In genomic region chr3:96429819-96430132, GRCm38 (mm10) we compare ENCODE assay signal across 26 mouse cellular contexts. TPM values are rescaled to one million over a fixed set of nuclear protein-coding genes. Genes with fewer than 3 reads are reported as not detected.
DNase-seq lines count a peak whose midpoint lies in the region; ATAC-seq and TF ChIP-seq lines count a peak whose summit lies in the region.
"Had no signal": no experiment of that assay in that cellular context is flagged by ENCODE, and none has a peak within 500 bp of the region (broad histone marks: within the 10 kb centered on the region; RNA-seq: fewer than 3 reads in every experiment).

No protein-coding gene starts in this region.

- H3K27me3 ChIP-seq in liver, embryonic 11.5 days (replicated peaks; ENCODE audit: control insufficient read depth, insufficient read depth, low read length), result peaks cover 4% of the 10 kb centered on the region; the same call in 1 of the 2 replicates
- no peaks in the 10 kb centered on the region; the same call in 1 of the 2 replicates for H3K27me3 ChIP-seq in liver, postnatal 0 days (ENCODE audit: insufficient read depth, low read length)
- peaks cover 75% of the 10 kb centered on the region for H3K27me3 ChIP-seq in embryonic facial prominence, embryonic 10.5 days (replicated peaks; ENCODE audit: low read depth, poor library complexity, severe bottlenecking)

- peak; percentile 62 to 68 for DNase-seq in spleen, postnatal 36 days (ENCODE audit: low spot score in 2 of 2)
- DNase-seq in spleen, postnatal 14 days (ENCODE audit: low spot score in 2 of 2), result no peak
- DNase-seq in liver, embryonic 11.5 days (ENCODE audit: low spot score), result no peak
- no peak for DNase-seq in liver, postnatal 0 days
- no peak for DNase-seq in layer of hippocampus, adult 9-10 months (ENCODE audit: low spot score)
- no peak for DNase-seq in embryonic facial prominence, embryonic 10.5 days (ENCODE audit: low spot score)
- no peak for DNase-seq in cerebellum, adult 11-12 months
- DNase-seq: adrenal gland, postnatal 14 days; cerebellum, adult 9-10 months; gastrocnemius, postnatal 14 days; heart, adult 18-20 months; heart, postnatal 10 days; kidney, postnatal 25 days; left cerebral cortex, postnatal 4 days; lung, postnatal 10 days; right cerebral cortex, postnatal 25 days had no signal

- WGBS in liver, embryonic 11.5 days, result 39% methylated on average over 4 of the region's 4 CpGs
- 48% methylated on average over 4 of the region's 4 CpGs for WGBS in liver, postnatal 0 days (ENCODE audit: insufficient replicate concordance)
- 80% methylated on average over 4 of the region's 4 CpGs for WGBS in embryonic facial prominence, embryonic 10.5 days

- H3K4me1 ChIP-seq in liver, embryonic 11.5 days (replicated peaks; ENCODE audit: control insufficient read depth, insufficient read depth, low read length), result peaks cover 21% of the 10 kb centered on the region
- peaks cover 18% of the 10 kb centered on the region for H3K4me1 ChIP-seq in liver, postnatal 0 days (ENCODE audit: insufficient read depth)
- H3K4me1 ChIP-seq in embryonic facial prominence, embryonic 10.5 days, result peaks cover 20% of the 10 kb centered on the region
- H3K4me1 ChIP-seq: embryonic facial prominence, embryonic 15.5 days had no signal

- H3K9ac ChIP-seq in liver, embryonic 11.5 days (ENCODE audit: low read depth, low read length), result peak overlapping the region; percentile 12; the same call in 1 of the 2 replicates
- no peak overlapping the region; the same call in 1 of the 2 replicates for H3K9ac ChIP-seq in liver, postnatal 0 days (replicated peaks)
- H3K9ac ChIP-seq: embryonic facial prominence, embryonic 15.5 days; heart, embryonic 12.5 days; midbrain, embryonic 12.5 days had no signal

- ATAC-seq in liver, embryonic 11.5 days (replicated peaks; ENCODE audit: low FRiP score), result no peak
- no peak for ATAC-seq in liver, postnatal 0 days
- ATAC-seq: forebrain, embryonic 16.5 days; hindbrain, postnatal 0 days; intestine, embryonic 16.5 days had no signal

- no peak for TF ChIP-seq CTCF in liver, postnatal 0 days (IDR thresholded peaks at IDR 0.05; ENCODE audit: low read depth)

- peak overlapping the region; percentile 86 for H3K27ac ChIP-seq in liver, embryonic 11.5 days (ENCODE audit: low read depth, low read length)
- H3K27ac ChIP-seq in liver, postnatal 0 days (ENCODE audit: low read depth), result peak overlapping the region; percentile 90
- H3K27ac ChIP-seq in embryonic facial prominence, embryonic 10.5 days (replicated peaks), result no peak overlapping the region
- H3K27ac ChIP-seq: embryonic facial prominence, embryonic 15.5 days; forebrain, embryonic 10.5 days; hindbrain, postnatal 0 days; midbrain, embryonic 12.5 days had no signal

- H3K36me3 ChIP-seq in liver, embryonic 11.5 days (ENCODE audit: control insufficient read depth, insufficient read depth, low read length), result no peaks in the 10 kb centered on the region
- H3K36me3 ChIP-seq in liver, postnatal 0 days (replicated peaks; ENCODE audit: insufficient read depth, low read length), result no peaks in the 10 kb centered on the region
- H3K36me3 ChIP-seq in embryonic facial prominence, embryonic 10.5 days (replicated peaks), result no peaks in the 10 kb centered on the region
- H3K36me3 ChIP-seq: embryonic facial prominence, embryonic 15.5 days; forebrain, embryonic 10.5 days; heart, embryonic 12.5 days; midbrain, embryonic 12.5 days had no signal

- no peak overlapping the region for H3K4me3 ChIP-seq in liver, embryonic 11.5 days (ENCODE audit: low read depth, low read length)
- no peak overlapping the region for H3K4me3 ChIP-seq in liver, postnatal 0 days (ENCODE audit: low read depth, low read length)
- H3K4me3 ChIP-seq in embryonic facial prominence, embryonic 10.5 days, result no peak overlapping the region
- H3K4me3 ChIP-seq: embryonic facial prominence, embryonic 15.5 days; forebrain, embryonic 10.5 days; heart, embryonic 12.5 days; midbrain, embryonic 12.5 days had no signal

- H3K9me3 ChIP-seq in liver, embryonic 11.5 days (ENCODE audit: control insufficient read depth, low read length), result no peaks in the 10 kb centered on the region
- H3K9me3 ChIP-seq in liver, postnatal 0 days (ENCODE audit: low read length), result no peaks in the 10 kb centered on the region
- H3K9me3 ChIP-seq in embryonic facial prominence, embryonic 10.5 days, result no peaks in the 10 kb centered on the region
- H3K9me3 ChIP-seq: embryonic facial prominence, embryonic 15.5 days; forebrain, embryonic 10.5 days; heart, embryonic 12.5 days; midbrain, embryonic 12.5 days had no signal

- peak overlapping the region; percentile 54 for H3K4me2 ChIP-seq in liver, embryonic 11.5 days
- H3K4me2 ChIP-seq in liver, postnatal 0 days (ENCODE audit: low read depth, low read length), result peak overlapping the region; percentile 42
- H3K4me2 ChIP-seq: embryonic facial prominence, embryonic 15.5 days; heart, embryonic 12.5 days; midbrain, embryonic 12.5 days had no signal

- no peak for TF ChIP-seq EP300 in liver, postnatal 0 days (IDR thresholded peaks at IDR 0.05; ENCODE audit: low read depth)

RNA-seq across cellular contexts. Expression of gene BC107364, which starts 22.3 kb away (rescaled TPM):
- not detected in 2 replicates for polyA plus RNA-seq in liver, embryonic 11.5 days (2014; fragmentation: Nextera tagmentation; extraction: Ambion mirVana)
- polyA plus RNA-seq in liver, postnatal 0 days (2015; fragmentation: Nextera tagmentation; extraction: Ambion mirVana), result not detected in 2 replicates
- not detected in 2 replicates for polyA plus RNA-seq in embryonic facial prominence, embryonic 10.5 days (2016; fragmentation: Nextera tagmentation; extraction: Ambion mirVana)
- polyA plus RNA-seq: brain, embryonic 14.5 days; forebrain, embryonic 10.5 days; forebrain, embryonic 16.5 days; hindbrain, embryonic 11.5 days; hindbrain, postnatal 0 days; liver, adult 2 months; midbrain, embryonic 12.5 days had no signal

Comparison
In these comparisons a context has a peak if more than half of its experiments do, and no peak if none do; other contexts are left out.
1. DNase-seq: peak in spleen, postnatal 36 days (2 of 2); none in spleen, postnatal 14 days (0 of 2), liver, embryonic 11.5 days (single experiment), liver, postnatal 0 days (single experiment), layer of hippocampus, adult 9-10 months (single experiment), embryonic facial prominence, embryonic 10.5 days (single experiment) and cerebellum, adult 11-12 months (single experiment).